Mouse (Mus musculus) heart, postnatal 14 days (tissue): ENCODE data around the gene Zbtb7b. TPM values are rescaled to one million over a fixed set of nuclear protein-coding genes. Genes with fewer than 3 reads are reported as not detected.
"Not testable (repeated sequence)": the region's sequence is repeated elsewhere in the genome, so short reads cannot be mapped to it uniquely, and the experiment has no call there.

Experiments
- DNase-seq, 2 experiments: peaks; one replicate each; pipeline ENCODE4 v3.0.0; 2021 to 2022
- intact Hi-C: fragments of 180-260 bp; cut with DNase I; formaldehyde crosslinking; loops from one replicate; pipeline ENCODE4 v1.15.1; 2025
- long read RNA-seq, 2 experiments: library from polyadenylated mRNA; stranded (forward); transcript quantifications; one replicate each; pipeline ENCODE4 v2.0.0; 2021
- total RNA-seq, 2 experiments: library from RNA; stranded (reverse); gene quantifications; 2 replicates each; pipeline ENCODE4 v1.2.3; 2021

The Zbtb7b gene
- total RNA-seq: 10 to 100 TPM; 18.4 to 27.3 TPM
- long read RNA-seq, experiment 1, partial matches to known transcripts: 5 of 11 reads
- long read RNA-seq, experiment 1, other reads (novel, unspliced or antisense): 5 of 11 reads
- long read RNA-seq, experiment 2, partial matches to known transcripts: 11 of 15 reads
- long read RNA-seq, experiment 2, other reads (novel, unspliced or antisense): 2 of 15 reads

- intact Hi-C loops: no loop called here
- DNase-seq: peak; percentile 78 to 82
These were observed at the start of gene Zbtb7b for GRCm38 (mm10) chr3:89394006-89394893. Gene Zbtb7b (minus strand): TSS chr3:89394776.

DNA sequence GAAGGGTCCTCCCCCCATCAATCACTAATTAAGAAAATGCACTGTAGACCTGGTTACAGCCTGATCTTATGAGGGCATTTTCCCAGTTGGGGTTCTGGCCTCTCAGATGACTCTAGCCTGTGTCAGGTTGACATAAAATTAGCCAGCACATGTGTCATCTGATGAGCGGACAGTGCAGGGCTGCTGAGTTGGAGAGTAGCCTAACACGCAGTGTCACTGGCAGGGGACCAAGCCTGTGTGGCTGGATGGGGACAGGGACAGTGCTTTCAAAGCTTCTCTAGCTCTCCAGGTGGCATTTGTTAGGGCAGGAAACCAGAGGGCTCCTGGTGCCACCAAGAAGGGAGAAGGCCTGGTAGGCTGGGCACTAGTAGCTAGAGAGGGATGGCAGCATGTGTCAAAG is 46.1 kb upstream of the Zbtb7b start:
- intact Hi-C loops: no loop called here

GRCm38 (mm10) chr3:89437269-89437668 is 42.7 kb upstream of the Zbtb7b start:
- intact Hi-C loops: no loop called here
- peak in 1 of 2 experiments; percentile 26 for DNase-seq

More for the DNA sequence above, 46.1 kb upstream of the Zbtb7b start:
- DNase-seq: no peak

DNA sequence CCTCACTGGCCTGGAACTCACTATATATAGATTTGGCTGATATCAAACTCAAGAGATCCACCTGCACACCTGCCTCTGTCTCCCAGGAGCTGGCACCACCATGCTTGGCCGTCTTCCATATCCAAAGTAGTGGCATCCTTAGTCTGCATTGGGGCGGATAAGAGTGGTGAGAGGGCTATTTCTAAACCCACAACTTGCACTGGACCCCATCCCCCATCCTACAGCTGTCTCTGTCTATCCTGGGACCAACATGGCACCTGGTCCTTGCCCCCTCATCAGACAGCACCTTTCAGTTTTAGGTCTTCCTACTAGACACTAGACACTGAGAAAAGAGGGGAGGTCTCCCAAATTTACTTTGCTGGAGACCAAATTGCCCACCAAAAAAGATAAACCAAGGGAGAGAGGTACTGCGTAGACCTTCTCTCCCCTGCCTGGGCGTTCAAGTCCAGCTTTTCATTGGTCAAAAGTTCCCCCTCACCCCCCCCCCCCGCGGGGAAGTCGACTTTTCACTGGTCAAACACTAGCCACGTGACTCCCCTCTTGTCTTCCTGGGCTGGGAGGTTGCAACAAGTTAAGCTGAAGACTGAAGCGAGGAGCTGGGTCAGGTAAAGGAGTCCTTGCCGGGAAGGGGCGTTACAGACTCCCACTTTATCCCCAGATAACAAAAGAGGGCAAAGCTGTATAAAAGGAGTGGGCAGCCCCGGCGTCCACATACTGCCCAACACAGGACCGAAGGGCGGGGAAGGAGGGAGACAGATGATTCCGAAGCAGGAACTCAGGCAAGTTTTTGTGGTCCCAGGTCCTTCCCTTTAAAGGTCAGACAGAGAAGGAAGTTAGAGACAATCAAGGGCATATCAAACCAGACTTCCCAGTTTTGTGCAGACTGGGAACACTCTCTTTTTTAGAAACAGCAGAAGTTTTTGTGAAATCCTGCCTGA is 41.9 kb upstream of the Zbtb7b start, which contains the start of gene Pbxip1:
TSS of gene Pbxip1 (plus strand) at position 531 of the 938 bp plus-strand sequence.
- intact Hi-C loops: no loop called here
- peak; percentile 62 to 65 for DNase-seq

- intact Hi-C loops: no loop called here
- no peak for DNase-seq
These were observed 40.5 kb upstream of the Zbtb7b start for GRCm38 (mm10) chr3:89435041-89435440.

- intact Hi-C loops: no loop called here
- no peak for DNase-seq
These were observed 40.0 kb upstream of the Zbtb7b start for GRCm38 (mm10) chr3:89434532-89434931.

GRCm38 (mm10) chr3:89432606-89433005 is 38.0 kb upstream of the Zbtb7b start:
- intact Hi-C loops: no loop called here
- no peak for DNase-seq

GRCm38 (mm10) chr3:89430171-89431159 is 35.9 kb upstream of the Zbtb7b start, which contains the start of gene Pygo2:
Gene Pygo2 (plus strand): TSS chr3:89430214.
- intact Hi-C loops: no loop called here
- DNase-seq: peak; percentile 96

- DNase-seq, intact Hi-C loops: not testable (repeated sequence)
These were observed 34.4 kb upstream of the Zbtb7b start for GRCm38 (mm10) chr3:89429021-89429420.

DNA sequence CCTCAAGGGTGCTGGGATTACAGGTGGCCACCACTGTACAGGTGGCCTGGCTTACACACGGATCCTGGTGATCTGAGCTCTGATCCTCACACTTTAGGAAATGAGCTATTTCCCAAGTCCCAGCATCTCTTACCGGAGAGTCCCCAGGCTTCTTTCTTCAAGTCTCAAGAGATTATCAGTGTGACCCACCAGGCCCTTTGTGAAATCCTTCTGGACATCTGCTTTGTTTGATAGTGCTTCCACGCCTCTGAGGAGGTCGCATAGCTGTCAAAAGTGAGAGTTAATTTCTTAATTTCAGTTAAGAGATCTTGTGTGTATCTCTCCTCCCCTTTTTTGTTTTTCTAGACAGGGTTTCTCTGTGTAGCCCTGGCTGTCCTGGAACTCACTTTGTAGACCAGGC is 31.3 kb upstream of the Zbtb7b start:
- DNase-seq: no peak
- intact Hi-C loops: no loop called here

DNA sequence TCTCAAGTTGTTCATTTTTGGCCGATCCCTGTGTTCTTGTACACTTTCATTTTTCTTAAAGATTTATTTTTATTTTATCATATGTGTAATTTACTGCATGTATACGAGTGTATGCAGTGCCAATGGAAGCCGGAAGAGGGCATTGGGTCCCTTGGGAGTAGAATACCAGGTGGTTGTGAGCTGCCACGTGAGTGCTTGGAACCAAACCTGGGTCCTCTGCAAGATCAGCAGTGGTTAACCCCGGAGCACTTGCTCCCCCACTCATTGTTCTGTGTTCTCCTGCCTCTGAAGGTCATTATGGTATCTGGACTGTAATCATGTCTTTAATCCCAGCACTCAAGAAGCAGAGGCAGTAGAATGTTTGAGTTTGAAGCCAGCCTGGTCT is 30.6 kb upstream of the Zbtb7b start:
- no peak for DNase-seq
- intact Hi-C loops: no loop called here

- intact Hi-C loops: no loop called here
- DNase-seq: no peak
These were observed 30.0 kb upstream of the Zbtb7b start for GRCm38 (mm10) chr3:89424416-89425140.

DNA sequence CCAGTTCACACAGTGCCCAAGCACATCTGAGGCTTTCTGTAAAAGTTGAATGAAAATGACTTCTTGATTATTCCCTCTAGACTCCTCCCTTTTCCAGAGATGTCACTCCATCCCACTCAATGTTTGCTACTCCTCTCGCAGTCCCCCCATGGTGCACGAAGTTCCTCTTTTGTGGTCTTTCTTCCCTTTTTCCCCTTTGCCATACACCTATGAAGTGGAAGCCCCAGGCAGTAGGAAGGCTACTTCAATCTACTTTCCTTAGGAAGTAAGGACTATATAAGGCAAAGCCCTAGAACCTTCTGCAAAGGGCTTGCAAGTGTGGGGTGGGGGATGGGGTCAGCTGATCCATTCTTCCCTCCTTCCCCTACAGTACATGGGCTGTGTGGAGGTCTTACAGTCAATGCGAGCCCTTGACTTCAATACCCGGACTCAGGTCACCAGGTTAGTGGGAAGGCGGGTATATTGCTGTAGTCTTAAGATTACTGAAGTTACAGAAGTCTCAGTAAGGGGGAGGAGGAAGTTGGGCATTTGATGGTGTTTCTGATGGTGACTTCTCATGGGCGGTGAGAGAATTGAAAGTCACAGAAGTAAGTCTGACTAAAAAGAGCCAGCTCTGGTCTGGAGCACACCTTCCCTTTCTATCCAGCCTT is 28.1 kb upstream of the Zbtb7b start:
- intact Hi-C loops: no loop called here
- DNase-seq: no peak

- peak; percentile 31 to 33 for DNase-seq
- intact Hi-C loops: no loop called here
These were observed 27.4 kb upstream of the Zbtb7b start for GRCm38 (mm10) chr3:89421810-89422473.

DNA sequence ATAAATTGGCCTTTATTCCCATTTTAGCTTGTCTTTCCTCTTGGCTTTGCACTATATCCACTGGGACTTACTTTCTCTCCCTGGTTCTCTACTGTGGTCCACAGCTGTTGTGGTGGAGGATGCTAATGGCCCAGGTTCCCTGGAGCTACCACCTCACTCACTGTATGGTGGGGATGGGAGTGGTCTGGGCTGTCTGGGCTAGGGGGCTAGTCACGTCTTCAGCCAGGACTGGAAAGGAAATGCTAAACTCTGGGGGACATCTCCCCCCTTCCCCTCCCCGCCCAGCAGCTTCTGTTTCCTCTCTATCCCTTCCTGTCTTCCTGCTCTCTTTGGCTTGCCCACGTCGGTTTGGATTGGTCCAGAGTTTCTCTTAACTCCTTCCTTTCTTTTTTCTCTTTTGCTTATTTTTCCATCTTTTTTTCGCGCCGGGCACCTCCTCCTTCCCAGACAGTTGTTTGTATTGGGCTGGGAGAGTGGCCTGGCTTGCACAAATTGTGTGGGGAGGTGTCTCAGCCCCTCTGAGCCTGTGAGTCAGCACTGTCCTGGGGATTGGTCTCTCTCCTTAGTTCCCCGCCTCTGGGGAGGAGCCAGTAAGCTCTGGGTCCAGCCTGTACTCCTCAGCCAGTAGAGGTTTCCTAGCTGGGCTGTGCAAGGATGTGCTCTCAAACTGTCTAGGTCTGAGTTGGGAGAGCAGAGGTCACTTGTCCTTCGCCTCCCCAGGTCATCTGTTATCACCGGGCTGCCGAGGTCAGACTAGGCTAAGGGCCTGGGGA is 26.6 kb upstream of the Zbtb7b start:
- intact Hi-C loops: no loop called here
- DNase-seq: peak; percentile 84

DNA sequence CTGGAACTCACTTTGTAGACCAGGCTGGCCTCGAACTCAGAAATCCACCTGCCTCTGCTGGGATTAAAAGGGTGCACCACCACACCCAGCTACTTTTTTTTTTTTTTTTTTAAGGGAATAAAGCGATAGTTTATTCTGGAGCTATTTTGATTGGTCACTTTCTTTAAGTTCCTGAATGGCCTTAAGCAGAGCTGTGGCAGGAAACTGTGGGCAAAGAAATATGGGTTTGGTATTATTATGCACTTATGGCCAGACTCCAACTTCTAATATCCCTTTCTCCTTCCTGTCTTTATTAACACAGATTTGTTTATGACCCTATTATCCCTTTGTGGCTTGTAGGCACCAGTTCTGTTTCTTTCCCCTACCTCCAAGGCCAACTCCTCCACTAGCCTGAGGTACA is 25.8 kb upstream of the Zbtb7b start:
- no peak for DNase-seq
- intact Hi-C loops: no loop called here

DNA sequence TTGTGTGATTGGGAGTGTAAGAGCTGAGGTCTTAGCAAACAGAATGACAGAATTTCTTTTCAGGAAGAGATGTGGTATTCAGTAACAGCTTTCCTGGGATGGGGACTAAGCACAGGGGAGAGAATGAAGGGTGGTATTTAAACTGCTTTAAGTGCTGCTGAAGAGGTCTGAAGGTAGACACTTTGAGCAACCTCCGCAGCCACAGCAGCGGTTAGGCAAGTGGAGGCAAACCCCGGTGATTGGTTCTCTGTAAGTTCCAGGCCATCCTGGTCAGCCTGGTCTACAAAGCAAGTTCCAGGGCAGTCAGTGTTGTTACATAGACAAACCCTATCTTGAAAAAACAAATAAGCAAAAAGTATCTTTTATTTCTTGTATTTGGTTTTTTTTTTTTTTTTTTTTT is 25.4 kb upstream of the Zbtb7b start:
- intact Hi-C loops: no loop called here
- DNase-seq: no peak
